Mouse (Mus musculus) layer of hippocampus, adult 8-10 months (tissue): ENCODE data around the gene Gm13277. TPM values are rescaled to one million over a fixed set of nuclear protein-coding genes. Genes with fewer than 3 reads are reported as not detected.
"Not testable (repeated sequence)": the region's sequence is repeated elsewhere in the genome, so short reads cannot be mapped to it uniquely, and the experiment has no call there.

Source experiments
- DNase-seq, 2 experiments: peaks; one replicate each; pipeline ENCODE4 v3.0.0; 2022; ENCODE audit warnings: low spot score in 2 of 2
- total RNA-seq, 4 experiments: library from RNA; stranded (reverse); gene quantifications; 2 replicates each; pipeline ENCODE4 v1.2.4; 2022

Gene Gm13277
- total RNA-seq: not detected

- peak; percentile 25 to 55 for DNase-seq
Measured at GRCm38 (mm10) chr4:88788402-88788801, at the start of gene Gm13277. Gene Gm13277 (plus strand): TSS chr4:88788632.

GRCm38 (mm10) chr4:88739036-88739435 is 49.4 kb upstream of the Gm13277 start:
- no peak for DNase-seq

- DNase-seq: no peak
Measured at GRCm38 (mm10) chr4:88741426-88741825, 47.0 kb upstream of the Gm13277 start.

GRCm38 (mm10) chr4:88742771-88743371 is 45.6 kb upstream of the Gm13277 start:
- no peak for DNase-seq

- DNase-seq: no peak
Measured at GRCm38 (mm10) chr4:88744207-88744606, 44.2 kb upstream of the Gm13277 start.

- no peak for DNase-seq
Measured at GRCm38 (mm10) chr4:88749926-88750325, 38.5 kb upstream of the Gm13277 start.

- DNase-seq: peak; percentile 72 to 82
Measured at GRCm38 (mm10) chr4:88754818-88755340, 33.6 kb upstream of the Gm13277 start, which contains the start of gene Gm13271. Gene Gm13271 (plus strand): TSS chr4:88754868.

GRCm38 (mm10) chr4:88756581-88757513 is 31.6 kb upstream of the Gm13277 start:
- not testable (repeated sequence) for DNase-seq

GRCm38 (mm10) chr4:88757628-88758031 is 30.8 kb upstream of the Gm13277 start:
- peak; percentile 92 to 94 for DNase-seq

GRCm38 (mm10) chr4:88758751-88759150 is 29.7 kb upstream of the Gm13277 start:
- peak in 1 of 2 experiments; percentile 17 for DNase-seq

GRCm38 (mm10) chr4:88759610-88760268 is 28.7 kb upstream of the Gm13277 start, which contains the start of gene Gm13283:
Gene Gm13283 (plus strand): TSS chr4:88760119.
- peak in 1 of 2 experiments; percentile 47 for DNase-seq

GRCm38 (mm10) chr4:88760431-88760830 is 28.0 kb upstream of the Gm13277 start:
- DNase-seq: peak; percentile 41 to 50

GRCm38 (mm10) chr4:88761776-88762175 is 26.7 kb upstream of the Gm13277 start:
- DNase-seq: peak; percentile 70 to 78

GRCm38 (mm10) chr4:88762341-88762740 is 26.1 kb upstream of the Gm13277 start:
- DNase-seq: not testable (repeated sequence)

- DNase-seq: peak in 1 of 2 experiments; percentile 14
Measured at GRCm38 (mm10) chr4:88763384-88764018, 24.9 kb upstream of the Gm13277 start.

- not testable (repeated sequence) for DNase-seq
Measured at GRCm38 (mm10) chr4:88773534-88773933, 14.9 kb upstream of the Gm13277 start, which contains the start of gene Gm13290. Gene Gm13290 (plus strand): TSS chr4:88773834.

- not testable (repeated sequence) for DNase-seq
Measured at GRCm38 (mm10) chr4:88776622-88777021, 11.8 kb upstream of the Gm13277 start, which contains the start of gene Gm13289. Gene Gm13289 (plus strand): TSS chr4:88776922.

GRCm38 (mm10) chr4:88779550-88779949 is 8.9 kb upstream of the Gm13277 start, which contains the start of gene Gm13272:
Gene Gm13272 (plus strand): TSS chr4:88779850.
- not testable (repeated sequence) for DNase-seq

GRCm38 (mm10) chr4:88780320-88780719 is 8.1 kb upstream of the Gm13277 start:
- not testable (repeated sequence) for DNase-seq

- not testable (repeated sequence) for DNase-seq
Measured at GRCm38 (mm10) chr4:88781831-88782230, 6.6 kb upstream of the Gm13277 start, which contains the start of gene Ifnz. Gene Ifnz (plus strand): TSS chr4:88782131.
